Comparison of ENCODE assay signal across 8 mouse cellular contexts in genomic region chr17:88255744-88256598, GRCm38 (mm10).
A peak's percentile ranks its signal among the peaks of the same experiment; 100 is the strongest.
DNase-seq lines count a peak whose midpoint lies in the region; ATAC-seq and TF ChIP-seq lines count a peak whose summit lies in the region.

No protein-coding gene starts in this region.

- under 1% methylated on average over 40 of the region's 40 CpGs for WGBS in embryonic facial prominence, embryonic 10.5 days
- under 1% methylated on average over 40 of the region's 40 CpGs for WGBS in kidney, adult 2 months
- under 1% methylated on average over 40 of the region's 40 CpGs for WGBS in limb, embryonic 13.5 days
- under 1% methylated on average over 40 of the region's 40 CpGs for WGBS in midbrain, embryonic 14.5 days

- H3K9me3 ChIP-seq in embryonic facial prominence, embryonic 10.5 days: no peaks in the 10 kb centered on the region
- no peaks in the 10 kb centered on the region for H3K9me3 ChIP-seq in limb, embryonic 13.5 days
- no peaks in the 10 kb centered on the region for H3K9me3 ChIP-seq in midbrain, embryonic 14.5 days (ENCODE audit: control insufficient read depth, low read length)

- peaks cover 29% of the 10 kb centered on the region for H3K4me1 ChIP-seq in embryonic facial prominence, embryonic 10.5 days
- no peaks in the 10 kb centered on the region for H3K4me1 ChIP-seq in kidney, adult 2 months (ENCODE audit: control insufficient read depth, insufficient read depth, low read length)
- peaks cover 21% of the 10 kb centered on the region for H3K4me1 ChIP-seq in limb, embryonic 13.5 days
- H3K4me1 ChIP-seq in midbrain, embryonic 14.5 days (ENCODE audit: control insufficient read depth, insufficient read depth, low read length): peaks cover 9% of the 10 kb centered on the region; the same call in 1 of the 2 replicates

- peak overlapping the region; percentile 95 for H3K9ac ChIP-seq in limb, embryonic 13.5 days
- peak overlapping the region; percentile 95 for H3K9ac ChIP-seq in midbrain, embryonic 14.5 days (replicated peaks; ENCODE audit: low read length)

- TF ChIP-seq CTCF in kidney, adult 2 months (conservative IDR thresholded peaks at IDR 0.05; ENCODE audit: insufficient read depth, insufficient read length, low read depth, low read length): peak; percentile 87

- no peaks in the 10 kb centered on the region for H3K27me3 ChIP-seq in embryonic facial prominence, embryonic 10.5 days (replicated peaks; ENCODE audit: low read depth, poor library complexity, severe bottlenecking)
- H3K27me3 ChIP-seq in kidney, adult 2 months (replicated peaks; ENCODE audit: control insufficient read depth, insufficient read depth, low read length): no peaks in the 10 kb centered on the region
- no peaks in the 10 kb centered on the region for H3K27me3 ChIP-seq in limb, embryonic 13.5 days
- no peaks in the 10 kb centered on the region for H3K27me3 ChIP-seq in midbrain, embryonic 14.5 days (ENCODE audit: control insufficient read depth, insufficient read depth, low read length)

- H3K27ac ChIP-seq in embryonic facial prominence, embryonic 10.5 days (replicated peaks): peak overlapping the region; percentile 96
- H3K27ac ChIP-seq in kidney, adult 2 months (ENCODE audit: insufficient read depth, low read depth, low read length): peak overlapping the region; percentile 78
- peak overlapping the region; percentile 95 for H3K27ac ChIP-seq in limb, embryonic 13.5 days
- peak overlapping the region; percentile 94 for H3K27ac ChIP-seq in midbrain, embryonic 14.5 days (replicated peaks; ENCODE audit: low read depth, low read length)

- no peaks in the 10 kb centered on the region for H3K36me3 ChIP-seq in embryonic facial prominence, embryonic 10.5 days (replicated peaks)
- H3K36me3 ChIP-seq in kidney, adult 2 months (ENCODE audit: control insufficient read depth, insufficient read depth, low read length): no peaks in the 10 kb centered on the region
- no peaks in the 10 kb centered on the region for H3K36me3 ChIP-seq in limb, embryonic 13.5 days
- H3K36me3 ChIP-seq in midbrain, embryonic 14.5 days (ENCODE audit: control insufficient read depth, insufficient read depth, low read length): no peaks in the 10 kb centered on the region

- peak; percentile 94 for DNase-seq in 3T3-L1 (ENCODE audit: low read depth, low spot score)
- DNase-seq in adrenal gland, postnatal 14 days: peak; percentile 91
- DNase-seq in embryonic facial prominence, embryonic 10.5 days (ENCODE audit: low spot score): peak; percentile 87
- DNase-seq in heart, adult 8-10 months (ENCODE audit: low spot score): peak; percentile 81
- DNase-seq in kidney, adult 2 months: peak; percentile 85
- peak; percentile 97 for DNase-seq in midbrain, embryonic 14.5 days
- DNase-seq in spleen, adult 18-20 months: peak; percentile 53 to 78

- no peak for TF ChIP-seq POLR2A in kidney, adult 2 months (IDR thresholded peaks at IDR 0.05; ENCODE audit: low read depth, low read length)

- H3K4me3 ChIP-seq in embryonic facial prominence, embryonic 10.5 days: peak overlapping the region; percentile 75
- H3K4me3 ChIP-seq in kidney, adult 2 months (ENCODE audit: insufficient read depth, low read depth, low read length): peak overlapping the region; percentile 68
- H3K4me3 ChIP-seq in limb, embryonic 13.5 days: peak overlapping the region; percentile 69
- peak overlapping the region; percentile 65 for H3K4me3 ChIP-seq in midbrain, embryonic 14.5 days (replicated peaks; ENCODE audit: low read depth, low read length)

- ATAC-seq in limb, embryonic 13.5 days (ENCODE audit: low FRiP score, low read depth): peak; percentile 75
- ATAC-seq in midbrain, embryonic 14.5 days (ENCODE audit: low FRiP score, low TSS enrichment): peak; percentile 80

- H3K4me2 ChIP-seq in limb, embryonic 13.5 days (replicated peaks): peak overlapping the region; percentile 84
- H3K4me2 ChIP-seq in midbrain, embryonic 14.5 days (ENCODE audit: low read length): peak overlapping the region; percentile 94

Comparison
In these comparisons a context has a peak if more than half of its experiments do, and no peak if none do; other contexts are left out.
1. Peak in every context shown above with its lines: DNase-seq, ATAC-seq, H3K4me3 ChIP-seq and H3K27ac ChIP-seq.